Mouse (Mus musculus) heart, postnatal 36 days (tissue): ENCODE results near the gene Grk6. TPM values are rescaled to one million over a fixed set of nuclear protein-coding genes. Genes with fewer than 3 reads are reported as not detected.

Experiments
- DNase-seq, 2 experiments: peaks; one replicate each; pipeline ENCODE4 v3.0.0; 2021 to 2022
- intact Hi-C: fragments of 180-260 bp; cut with DNase I; formaldehyde crosslinking; loops from one replicate; pipeline ENCODE4 v1.15.1; 2025
- total RNA-seq, 2 experiments: library from RNA; stranded (reverse); gene quantifications; 2 replicates each; pipeline ENCODE4 v1.2.3; 2021

Grk6 gene
- total RNA-seq, 2 experiments from 2014 or later, result 17.6 to 18.1 TPM

DNA sequence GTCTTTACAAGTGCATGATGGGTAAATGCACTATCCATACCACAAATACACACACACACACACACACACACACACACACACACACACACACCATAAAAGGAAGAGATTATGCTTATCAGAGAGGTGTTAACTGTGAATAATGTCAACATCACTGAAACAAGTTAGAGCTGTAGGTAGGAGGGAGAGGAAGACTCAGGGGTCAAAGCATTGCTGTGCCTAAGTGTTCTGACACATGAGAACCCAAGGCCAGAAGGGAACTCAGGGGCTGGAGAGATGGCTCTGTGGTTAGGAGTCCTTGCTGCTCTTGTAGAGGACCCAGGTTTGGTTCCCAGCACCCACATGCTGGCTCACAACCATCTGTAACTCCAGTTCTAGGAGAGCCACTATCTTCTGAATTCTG, 35.1 kb downstream of the Grk6 start:
- no peak for DNase-seq
- intact Hi-C loops, result no loop called here

GRCm38 (mm10) chr13:55482542-55482941, 37.7 kb downstream of the Grk6 start:
- DNase-seq, result no peak
- intact Hi-C loops, result no loop called here

DNA sequence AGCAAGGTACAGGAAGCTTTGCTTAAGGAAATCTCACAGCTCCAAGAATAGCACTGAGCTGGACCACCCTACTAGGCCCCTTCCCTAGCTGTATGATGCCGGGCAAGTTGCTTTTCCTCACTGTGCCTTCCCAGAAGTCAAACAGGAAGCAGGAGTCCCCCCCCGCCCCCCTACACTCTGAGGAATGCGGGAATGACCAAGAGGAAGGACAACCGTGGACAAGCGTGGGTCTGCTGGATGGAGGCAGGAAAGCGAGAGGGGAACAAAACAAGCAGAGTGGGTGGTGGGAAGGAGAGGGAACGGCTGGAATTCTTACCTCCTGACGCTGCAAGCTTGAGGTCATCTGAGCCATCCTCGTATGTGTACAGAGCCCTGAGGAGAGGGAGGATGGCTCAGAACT, 38.2 kb downstream of the Grk6 start:
- DNase-seq, result no peak
- intact Hi-C loops, result no loop called here

- no peak for DNase-seq
- intact Hi-C loops, result no loop called here
These were observed 38.7 kb downstream of the Grk6 start for GRCm38 (mm10) chr13:55483593-55483992.

- no peak for DNase-seq
- intact Hi-C loops, result no loop called here
These were observed 39.7 kb downstream of the Grk6 start for GRCm38 (mm10) chr13:55484520-55485088.

- intact Hi-C loops, result no loop called here
- no peak for DNase-seq
These were observed 41.3 kb downstream of the Grk6 start for GRCm38 (mm10) chr13:55486029-55486794.

GRCm38 (mm10) chr13:55486916-55487577, 42.2 kb downstream of the Grk6 start:
- intact Hi-C loops, result no loop called here
- DNase-seq, result peak in 1 of 2 experiments; percentile 28

DNA sequence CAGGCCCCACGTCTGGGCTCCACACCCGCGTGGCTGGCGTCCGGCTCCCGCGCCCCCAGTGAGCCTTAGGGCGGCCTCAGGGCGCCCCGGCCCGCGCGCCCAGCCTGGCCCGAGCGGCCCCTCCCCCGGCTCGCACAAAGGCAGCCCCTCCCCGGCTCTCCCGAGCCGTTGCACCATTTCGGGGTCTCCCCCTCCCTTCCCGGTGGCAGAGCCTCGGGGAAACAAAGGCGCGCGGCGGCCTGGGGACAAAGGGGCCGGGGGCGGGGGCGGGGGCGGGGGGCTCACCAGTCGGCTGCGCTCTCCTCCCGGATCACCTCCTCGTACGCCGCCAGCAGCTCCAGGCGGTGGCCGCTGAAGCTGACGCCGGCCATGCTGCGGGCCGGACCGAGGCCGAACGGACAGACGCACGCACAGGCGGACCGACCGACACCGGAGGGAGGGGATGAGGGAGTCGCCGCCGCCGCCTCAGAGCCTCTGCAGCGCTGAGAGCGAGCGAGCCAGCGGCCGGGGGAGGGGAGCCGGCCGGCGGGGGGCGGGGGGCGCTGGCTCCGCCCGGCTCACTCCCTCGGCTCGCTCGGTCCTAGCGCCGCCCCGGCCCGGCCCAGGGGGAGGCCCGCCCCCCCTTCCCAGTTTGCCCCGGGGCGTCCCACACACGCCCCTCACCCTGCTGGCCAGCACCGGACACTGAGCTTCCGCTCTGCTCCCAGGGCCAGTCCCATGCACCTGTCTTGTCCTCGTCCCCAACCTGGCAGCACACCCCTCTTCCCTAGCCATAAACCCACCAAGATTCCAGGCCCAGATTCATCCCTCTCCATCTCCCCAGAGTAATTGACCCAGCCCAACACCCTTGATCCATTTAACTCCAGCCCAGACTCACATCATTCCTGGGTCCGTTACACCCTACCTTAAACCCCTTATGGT, 43.0 kb downstream of the Grk6 start, which contains the start of gene Dbn1:
Dbn1 (minus strand) TSS at position 534 of the 921 bp plus-strand sequence.
- DNase-seq, result peak in 1 of 2 experiments; percentile 53
- intact Hi-C loops, result loop anchor here (2.0 kb wide), 1 partner anchor 21 kb away; no protein-coding TSS in a partner anchor

DNA sequence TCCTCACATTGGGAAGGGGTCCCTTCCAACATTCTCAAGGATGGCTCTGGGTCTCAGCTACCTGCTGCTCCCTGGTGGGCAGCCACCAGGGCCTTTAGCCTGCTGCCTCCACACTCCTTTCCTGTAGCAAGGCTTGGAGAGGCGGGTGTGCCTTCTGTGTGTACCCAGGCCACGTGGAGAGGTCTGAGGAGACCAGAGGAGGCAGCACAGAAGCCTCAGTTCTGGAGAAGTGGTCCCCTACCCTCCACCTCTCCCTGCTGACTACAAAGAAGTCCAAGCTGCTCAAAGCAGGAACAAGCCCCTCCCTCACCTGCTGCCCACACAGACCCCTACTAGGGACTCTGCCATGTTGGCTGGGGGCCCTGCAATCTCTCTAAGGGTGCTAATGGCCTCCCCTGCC, 49.4 kb downstream of the Grk6 start:
- no peak for DNase-seq
- intact Hi-C loops, result no loop called here

DNA sequence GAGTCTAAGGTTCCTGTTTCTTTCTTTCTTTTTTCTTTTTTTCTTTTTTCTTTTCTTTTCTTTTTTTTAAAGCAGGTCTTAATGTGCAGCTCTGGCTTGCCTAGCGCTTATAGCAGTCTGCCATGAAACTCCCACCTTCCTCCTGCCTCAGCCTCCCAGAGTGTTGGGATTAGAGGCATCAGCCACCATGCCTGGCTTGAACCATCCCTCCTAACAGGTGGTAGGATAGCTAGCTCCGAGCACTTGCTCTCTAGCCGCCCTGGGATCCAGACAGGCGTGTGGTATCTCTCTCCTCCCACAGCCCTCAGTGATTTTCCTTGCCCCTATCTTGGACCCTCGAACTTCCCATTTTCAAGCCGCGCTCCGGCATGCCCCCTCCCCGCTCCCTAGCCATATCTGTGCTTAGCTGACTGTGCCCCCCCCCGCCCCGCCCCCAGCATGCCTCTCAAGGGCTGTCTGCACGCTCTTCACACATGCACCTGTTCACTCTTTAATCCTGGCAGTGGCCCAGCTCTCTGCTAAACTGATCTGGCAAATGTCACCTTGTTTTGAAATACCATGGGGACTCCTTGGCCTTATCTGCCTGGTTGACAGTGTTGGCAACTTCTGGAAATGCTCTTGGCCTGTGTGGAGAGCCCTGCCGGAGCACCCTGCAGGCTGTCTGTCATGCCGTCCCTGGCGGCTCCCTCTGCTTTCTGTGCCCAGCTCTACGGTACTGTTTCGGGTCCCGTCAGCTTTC, 50.2 kb downstream of the Grk6 start:
- intact Hi-C loops, result no loop called here
- peak in 1 of 2 experiments; percentile 47 for DNase-seq

- no peak for DNase-seq
- intact Hi-C loops, result no loop called here
These were observed 50.8 kb downstream of the Grk6 start for GRCm38 (mm10) chr13:55495702-55496101.

DNA sequence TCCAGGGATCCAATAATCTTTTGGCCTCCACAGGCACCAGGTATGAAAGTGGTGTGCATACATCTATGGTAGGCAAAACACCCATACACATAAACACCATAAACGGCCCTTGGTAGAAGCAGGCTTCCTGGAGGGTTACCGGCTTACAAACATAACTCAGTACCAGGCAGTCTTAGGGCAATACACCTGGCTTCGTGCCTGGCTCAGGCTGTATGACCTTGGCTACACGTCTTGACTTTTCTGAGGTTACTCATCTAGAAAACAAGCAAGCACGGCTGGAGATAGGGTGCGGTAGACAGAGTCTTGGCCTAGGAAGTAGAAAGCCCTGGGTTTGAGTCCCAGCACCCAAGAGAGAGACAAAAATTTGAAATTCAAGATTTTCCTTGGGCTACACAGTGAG, 51.8 kb downstream of the Grk6 start:
- intact Hi-C loops, result no loop called here
- DNase-seq, result no peak

- no peak for DNase-seq
- intact Hi-C loops, result no loop called here
These were observed 54.0 kb downstream of the Grk6 start for GRCm38 (mm10) chr13:55498906-55499305.

DNA sequence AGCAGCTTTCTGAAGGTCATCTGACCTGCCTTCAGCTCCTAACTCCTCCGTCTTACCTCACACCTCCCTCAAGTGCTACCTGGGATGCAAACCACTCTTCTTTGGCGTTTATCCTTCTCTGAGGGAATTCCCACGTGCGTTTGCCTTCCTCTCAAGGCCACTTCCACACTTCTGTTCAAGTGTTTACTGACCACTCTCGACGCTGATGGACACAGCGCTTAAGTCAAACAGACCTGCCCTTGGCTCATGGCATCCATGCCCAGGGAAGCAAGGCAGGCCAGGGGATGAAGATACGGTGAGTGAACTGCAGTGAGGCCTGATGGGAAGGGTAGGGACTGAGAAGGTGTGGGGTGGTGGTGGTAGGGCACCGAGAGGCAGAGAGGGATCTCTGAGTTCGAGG, 55.7 kb downstream of the Grk6 start:
- DNase-seq, result no peak
- intact Hi-C loops, result no loop called here

- no peak for DNase-seq
- intact Hi-C loops, result no loop called here
These were observed 57.5 kb downstream of the Grk6 start for GRCm38 (mm10) chr13:55502405-55502804.

DNA sequence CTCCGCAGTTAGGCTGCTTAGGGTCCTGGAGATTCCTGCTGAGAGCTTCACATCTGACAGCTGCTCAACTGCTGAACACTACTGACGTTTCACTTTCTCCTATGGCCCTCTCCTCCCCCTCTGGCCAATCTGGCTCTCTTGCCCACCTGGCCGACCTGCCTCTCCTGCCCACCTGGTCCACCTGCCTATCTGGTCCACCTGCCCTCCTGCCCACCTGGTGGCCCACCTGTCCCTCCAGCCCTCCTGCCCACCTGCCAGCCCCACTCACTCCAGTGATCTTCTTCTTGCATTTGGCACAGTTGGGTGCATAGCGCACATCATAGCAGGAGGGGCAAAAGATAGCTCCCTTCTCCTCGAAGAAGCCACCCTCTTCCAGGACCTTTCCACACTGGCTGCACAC, 59.5 kb downstream of the Grk6 start:
- no peak for DNase-seq
- intact Hi-C loops, result no loop called here

DNA sequence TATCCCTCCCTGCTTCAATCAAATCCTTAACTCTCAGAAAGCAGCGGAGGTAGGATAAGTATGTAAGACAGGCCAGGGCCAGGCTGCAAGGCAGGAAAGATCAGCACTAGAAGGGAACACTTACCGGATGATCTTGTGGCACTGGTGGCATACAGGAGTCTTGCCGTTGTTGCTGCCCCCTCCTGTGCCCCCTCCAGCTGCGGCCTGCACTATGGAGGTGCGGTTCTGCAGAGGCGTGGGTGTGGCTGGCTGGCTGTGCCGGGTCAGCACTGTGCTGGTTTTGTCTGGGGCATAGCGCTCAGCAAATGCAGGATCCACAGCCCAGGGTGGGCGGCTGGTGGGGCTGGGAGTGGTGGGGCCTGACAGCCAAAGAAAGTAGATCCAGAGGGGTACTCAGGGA, 60.9 kb downstream of the Grk6 start:
- no peak for DNase-seq
- intact Hi-C loops, result no loop called here

DNA sequence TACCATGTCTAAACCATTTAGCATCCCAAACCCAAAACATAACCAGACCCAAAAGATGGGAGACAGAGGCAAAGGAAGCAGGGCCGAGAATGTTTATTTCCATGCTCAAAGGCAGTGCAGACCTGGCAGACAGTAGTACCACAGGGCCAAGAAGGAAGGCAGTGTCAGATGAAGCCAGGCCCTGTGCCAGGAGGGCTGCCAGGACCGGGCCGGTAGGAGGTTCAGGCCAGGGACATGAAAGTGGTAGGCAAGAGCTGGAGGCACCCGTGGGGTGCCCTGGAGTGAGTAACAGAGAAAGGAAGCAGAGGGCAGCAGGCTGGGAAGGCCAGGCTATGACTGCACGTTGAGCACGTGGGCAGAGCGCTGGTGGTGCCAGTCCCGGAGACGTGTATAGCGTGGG, 61.8 kb downstream of the Grk6 start:
- intact Hi-C loops, result no loop called here
- no peak for DNase-seq

DNA sequence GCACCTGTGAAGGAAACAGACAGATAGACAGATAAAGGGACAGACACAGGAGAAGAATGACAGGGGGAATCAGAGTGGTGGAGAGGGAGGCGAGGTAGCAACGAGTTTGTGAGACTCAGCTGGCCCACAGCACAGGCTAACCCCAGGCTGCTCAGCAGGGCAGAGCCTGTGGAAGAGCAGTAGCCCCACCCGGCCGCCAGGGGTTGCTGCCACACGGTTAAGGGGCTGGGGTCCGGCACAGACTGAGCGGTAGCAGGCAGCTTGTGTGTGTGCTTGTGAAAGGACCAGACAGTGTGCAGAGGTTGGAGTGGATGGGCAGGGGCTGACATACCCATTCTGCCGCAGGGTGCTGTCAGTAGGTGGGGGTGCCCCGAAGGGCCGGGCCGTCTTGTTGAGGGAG, 63.0 kb downstream of the Grk6 start:
- intact Hi-C loops, result loop anchor here (2.0 kb wide), 1 partner anchor 19 kb away; the partner anchor contains the start of gene Dbn1
- DNase-seq, result no peak

DNA sequence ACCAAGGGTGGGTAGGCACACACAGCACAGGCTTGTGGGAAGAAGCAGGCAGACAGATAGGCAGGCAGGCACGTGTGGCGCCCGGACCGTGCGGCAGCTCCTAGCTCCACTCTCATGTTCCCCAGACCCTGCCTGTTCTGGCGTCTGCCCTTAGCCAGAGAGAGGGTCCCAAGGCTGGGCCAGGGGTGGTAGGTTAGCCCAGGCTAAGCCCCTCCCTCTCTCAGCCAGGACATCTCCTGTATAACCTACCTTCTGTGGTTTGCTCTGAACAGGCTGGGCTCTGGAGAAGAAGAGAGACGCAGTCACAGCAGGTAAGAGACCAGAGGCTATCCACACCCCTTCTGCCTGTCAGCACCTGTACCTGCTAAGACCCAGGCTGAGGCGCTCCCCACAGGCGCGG, 63.7 kb downstream of the Grk6 start:
- intact Hi-C loops, result loop anchor here (2.0 kb wide), 1 partner anchor 20 kb away; the partner anchor contains the start of gene Dbn1
- DNase-seq, result no peak
